Mouse (Mus musculus) gastrocnemius, adult 8-10 months (tissue): ENCODE measurements around the gene Stx4a. TPM values are rescaled to one million over a fixed set of nuclear protein-coding genes. Genes with fewer than 3 reads are reported as not detected.
A peak's percentile ranks its signal among the peaks of the same experiment; 100 is the strongest.
"Not testable (repeated sequence)": the region's sequence is repeated elsewhere in the genome, so short reads cannot be mapped to it uniquely, and the experiment has no call there.

Source experiments
- DNase-seq, 2 experiments: peaks; one replicate each; pipeline ENCODE4 v3.0.0; 2022; ENCODE audit warnings: low spot score in 2 of 2
- total RNA-seq, 4 experiments: library from RNA; stranded (reverse); gene quantifications; 2 replicates each; pipeline ENCODE4 v1.2.4; 2022

Stx4a gene
- total RNA-seq: 10 to 100 TPM; 44.5 to 64.1 (median 50.8) TPM

GRCm38 (mm10) chr7:127824176-127824871, at the start of gene Stx4a, which contains the start of gene Stx1b:
Gene Stx4a, plus strand, starts transcription at chr7:127824294.
Gene Stx1b, minus strand, starts transcription at chr7:127824549.
- no peak for DNase-seq

DNA sequence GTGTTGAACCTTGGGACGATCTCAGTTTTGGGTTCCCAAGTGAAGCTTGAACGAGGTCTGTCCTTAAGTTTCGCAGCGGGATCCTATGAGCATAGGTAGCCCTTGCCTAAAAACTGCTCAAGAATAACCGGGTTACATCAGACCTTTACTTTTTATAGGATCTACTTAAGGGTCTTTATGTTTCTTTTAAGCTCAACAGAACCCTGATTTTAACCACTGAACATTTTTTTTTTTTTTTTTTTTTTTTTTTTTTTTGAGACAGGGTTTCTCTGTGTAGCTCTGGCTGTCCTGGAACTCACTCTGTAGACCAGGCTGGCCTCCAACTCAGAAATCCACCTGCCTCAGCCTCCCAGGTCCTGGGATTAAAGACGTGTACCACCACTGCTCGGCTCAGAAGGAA, 48.3 kb upstream of the Stx4a start:
- not testable (repeated sequence) for DNase-seq

DNA sequence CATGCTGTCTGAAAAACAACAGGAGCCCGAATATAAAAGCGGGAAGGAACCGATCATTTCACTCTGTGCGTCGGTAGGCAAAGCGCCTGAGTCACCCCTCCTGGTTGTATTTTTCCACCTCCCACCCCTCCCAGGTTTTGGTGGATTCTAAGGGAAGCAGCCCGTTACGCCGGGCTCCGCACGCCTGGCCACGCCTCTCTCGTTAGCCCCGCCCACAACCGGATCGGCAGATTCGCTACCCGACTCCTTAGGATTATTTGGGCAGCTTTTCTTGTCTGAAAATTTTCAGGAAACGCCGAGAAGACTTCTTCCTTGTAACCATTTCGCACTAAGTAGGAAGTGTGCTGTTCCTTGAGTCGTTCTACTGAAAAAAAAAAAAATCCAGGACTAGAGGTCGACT, 47.7 kb upstream of the Stx4a start, which contains the start of gene Setd1a:
Setd1a (plus strand) TSS at position 245 of the 400 bp plus-strand sequence.
- peak; percentile 68 to 72 for DNase-seq

DNA sequence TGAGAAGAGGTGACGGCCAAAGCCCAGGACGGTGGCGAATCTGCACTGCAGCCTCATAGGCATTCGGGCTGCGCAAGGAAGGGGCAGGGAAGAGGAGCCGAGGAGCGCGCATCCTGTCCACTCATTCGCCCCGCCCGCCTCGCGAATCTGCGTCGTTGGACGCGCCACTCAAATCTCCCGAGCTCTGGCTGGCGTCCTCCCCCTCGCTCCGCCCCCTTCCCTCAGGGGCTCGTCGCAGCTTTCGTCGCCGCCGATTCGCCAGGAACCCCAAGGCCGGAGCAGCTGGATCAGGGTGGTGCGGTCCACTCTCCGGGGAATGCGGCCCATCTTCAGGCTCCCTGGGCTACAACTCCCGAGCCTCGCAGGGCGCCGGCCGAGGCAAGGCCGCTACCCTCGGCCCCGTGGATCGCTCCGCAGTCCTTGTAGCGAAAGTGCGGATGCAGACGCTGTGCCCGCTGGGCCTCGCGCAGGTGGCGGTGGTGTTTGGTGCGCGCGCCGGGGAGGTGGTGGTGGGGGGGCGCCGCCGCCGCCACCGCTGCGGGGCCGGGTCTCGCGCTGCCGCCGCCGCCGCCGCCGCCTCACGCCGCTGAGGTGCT, 47.1 kb upstream of the Stx4a start:
- peak; percentile 94 to 96 for DNase-seq

GRCm38 (mm10) chr7:127777474-127778266, 46.4 kb upstream of the Stx4a start:
- DNase-seq: peak in 1 of 2 experiments; percentile 43

- no peak for DNase-seq
Observed at GRCm38 (mm10) chr7:127778350-127778749, 45.7 kb upstream of the Stx4a start.

DNA sequence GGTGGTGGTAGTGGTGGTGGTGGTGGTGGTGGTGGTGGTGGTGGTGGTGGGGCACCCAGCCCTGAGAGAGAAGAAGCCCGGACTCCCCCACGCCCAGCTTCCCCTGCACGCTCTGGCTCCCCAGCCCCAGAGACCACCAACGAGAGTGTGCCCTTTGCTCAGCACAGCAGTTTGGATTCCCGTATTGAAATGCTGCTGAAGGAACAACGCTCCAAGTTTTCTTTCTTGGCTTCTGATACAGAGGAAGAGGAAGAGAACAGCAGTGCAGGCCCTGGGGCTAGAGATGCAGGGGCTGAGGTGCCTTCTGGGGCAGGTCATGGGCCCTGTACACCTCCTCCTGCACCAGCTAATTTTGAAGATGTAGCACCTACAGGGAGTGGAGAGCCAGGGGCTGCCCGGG, 38.8 kb upstream of the Stx4a start, which contains the start of gene Gm49388:
Gm49388 (plus strand) TSS at position 301 of the 400 bp plus-strand sequence.
- DNase-seq: no peak

DNA sequence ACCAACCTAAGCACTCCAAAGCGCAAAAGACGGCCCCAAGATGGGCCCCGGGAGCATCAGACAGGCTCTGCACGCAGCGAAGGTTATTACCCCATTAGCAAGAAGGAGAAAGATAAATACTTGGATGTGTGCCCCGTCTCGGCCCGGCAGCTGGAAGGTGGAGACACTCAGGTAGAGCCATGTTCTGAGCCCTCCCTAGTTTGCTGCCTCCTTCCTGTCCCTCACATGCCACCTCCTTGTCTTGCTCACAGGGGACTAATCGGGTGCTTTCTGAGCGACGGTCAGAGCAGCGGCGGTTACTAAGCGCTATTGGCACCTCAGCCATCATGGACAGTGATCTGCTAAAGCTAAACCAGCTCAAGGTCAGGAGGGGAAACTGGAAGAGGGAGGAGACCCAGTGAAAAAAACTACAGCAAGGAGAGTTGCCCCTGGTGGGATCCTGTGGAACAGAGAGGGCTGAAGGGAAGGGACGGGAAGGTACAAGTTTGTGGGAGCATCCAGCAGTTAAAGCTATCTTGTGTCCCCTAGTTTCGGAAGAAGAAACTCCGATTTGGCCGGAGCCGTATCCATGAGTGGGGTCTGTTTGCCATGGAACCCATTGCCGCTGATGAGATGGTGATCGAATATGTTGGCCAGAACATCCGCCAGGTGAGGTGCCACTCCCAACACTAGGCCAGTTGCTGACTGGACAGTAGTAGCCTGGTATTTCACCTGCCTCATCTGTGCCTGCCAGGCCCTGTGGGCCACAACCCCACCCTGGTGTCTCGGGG, 26.8 kb upstream of the Stx4a start:
- no peak for DNase-seq

DNA sequence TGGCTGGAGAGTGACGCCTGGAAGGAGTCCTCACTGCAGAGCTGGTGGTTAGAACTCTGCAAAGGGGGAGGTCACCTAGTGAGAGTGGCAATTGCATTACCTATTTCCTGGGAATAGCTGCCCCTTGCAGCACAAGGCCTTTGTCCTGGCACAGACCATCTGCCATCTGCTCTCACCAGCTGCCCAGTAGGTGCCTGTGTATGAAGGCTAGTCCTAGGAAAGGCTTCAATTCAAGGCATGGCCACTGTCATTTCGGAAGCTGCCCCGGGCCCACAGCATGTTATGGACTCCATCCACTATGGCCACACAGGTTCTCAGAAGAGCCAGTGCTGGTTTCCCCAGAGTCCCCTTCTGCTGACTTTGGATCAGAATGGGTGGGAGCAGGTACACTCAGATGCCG, 25.5 kb upstream of the Stx4a start:
- DNase-seq: no peak

- no peak for DNase-seq
Observed at GRCm38 (mm10) chr7:127799211-127799610, 24.9 kb upstream of the Stx4a start.

DNA sequence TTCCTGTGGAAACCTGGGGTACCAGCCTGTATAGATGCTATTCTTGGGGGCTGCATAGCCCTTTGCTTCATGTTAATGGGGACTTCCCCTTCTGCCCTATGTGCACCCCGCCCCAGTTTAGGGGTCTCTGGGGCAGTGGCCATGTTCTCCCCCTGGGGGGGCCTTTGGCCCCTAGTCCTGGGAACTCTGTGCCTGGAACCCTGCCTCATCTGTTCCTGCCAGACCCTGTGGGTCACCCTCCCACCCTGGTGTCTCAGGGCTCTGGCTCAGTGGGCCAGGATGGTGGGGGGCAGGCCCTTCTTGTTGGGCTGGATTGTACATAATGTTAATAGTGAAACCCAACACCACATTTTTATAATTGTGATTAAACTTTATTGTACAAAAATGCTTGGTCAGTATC, 24.4 kb upstream of the Stx4a start:
- no peak for DNase-seq

DNA sequence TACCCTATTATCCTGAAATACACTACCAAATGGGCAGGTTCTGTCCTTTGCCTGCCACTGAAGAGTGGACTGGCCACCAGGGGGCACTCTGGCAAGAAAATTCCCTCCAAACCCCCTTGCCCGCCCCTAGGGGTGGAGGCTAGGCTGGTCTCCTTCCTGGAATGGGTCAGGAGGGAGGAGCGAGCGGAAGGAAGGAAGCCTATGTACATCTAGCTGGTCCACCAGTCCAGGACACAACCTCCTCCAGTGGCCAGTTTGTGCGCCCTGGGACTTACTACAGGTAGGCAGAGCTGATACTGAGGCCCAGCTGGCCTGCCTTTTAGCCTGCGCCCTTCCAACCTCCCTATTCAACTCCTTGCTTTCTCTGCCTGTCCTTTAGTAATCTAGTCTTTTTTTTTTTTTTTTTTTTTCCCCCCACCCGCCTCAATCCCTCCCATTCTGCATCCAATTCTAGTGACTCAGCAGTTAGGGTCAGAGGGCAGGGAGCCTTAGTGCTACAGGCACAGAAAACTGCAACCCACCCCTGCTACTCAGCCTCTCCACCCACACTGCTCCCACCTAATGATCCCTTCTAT, 23.6 kb upstream of the Stx4a start, which contains the start of gene Hsd3b7:
Hsd3b7 (plus strand) TSS at position 170 of the 575 bp plus-strand sequence.
- DNase-seq: peak; percentile 85 to 87

GRCm38 (mm10) chr7:127801010-127801621, 23.0 kb upstream of the Stx4a start:
- DNase-seq: no peak

DNA sequence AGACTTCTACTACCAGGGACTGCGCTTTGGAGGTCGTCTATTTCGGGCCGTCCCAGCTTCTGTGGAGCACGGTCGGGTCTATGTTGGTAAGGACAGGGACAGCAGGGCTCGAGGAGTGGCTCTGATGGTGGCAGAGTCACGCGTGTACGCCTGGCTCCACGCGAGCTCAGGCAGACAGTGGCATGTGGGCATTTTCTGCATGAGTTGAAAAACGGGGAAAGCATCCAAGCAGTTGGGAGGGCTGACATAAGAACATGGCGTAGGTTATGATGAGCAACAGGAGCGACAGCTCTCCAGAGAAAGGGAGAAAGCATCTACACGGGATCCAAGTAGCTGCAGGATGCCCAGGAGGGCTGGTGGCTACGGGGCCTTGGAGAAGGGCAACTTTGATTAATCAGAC, 21.8 kb upstream of the Stx4a start:
- DNase-seq: no peak

- DNase-seq: no peak
Observed at GRCm38 (mm10) chr7:127808821-127809220, 15.3 kb upstream of the Stx4a start.

GRCm38 (mm10) chr7:127809846-127810245, 14.2 kb upstream of the Stx4a start:
- no peak for DNase-seq

DNA sequence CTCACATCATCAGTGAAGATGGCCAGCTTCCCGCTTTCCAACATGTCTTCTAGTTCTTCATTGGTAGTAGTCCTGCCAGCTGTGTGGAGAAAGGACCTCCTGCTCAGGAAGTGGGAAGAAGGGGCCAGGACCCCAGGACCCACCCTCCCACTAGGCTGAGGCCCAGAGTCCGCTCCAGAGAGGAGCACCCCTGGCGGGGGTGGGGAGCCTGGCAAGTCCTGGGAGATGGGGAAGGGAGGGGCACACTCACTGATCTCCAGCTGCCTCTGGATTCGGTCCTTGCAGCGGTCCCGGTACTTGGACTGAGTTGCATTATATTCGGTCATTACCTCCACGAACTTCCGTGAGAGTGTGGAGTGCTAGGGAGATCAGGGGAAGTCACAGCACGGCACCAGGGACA, 13.4 kb upstream of the Stx4a start:
- DNase-seq: no peak

DNA sequence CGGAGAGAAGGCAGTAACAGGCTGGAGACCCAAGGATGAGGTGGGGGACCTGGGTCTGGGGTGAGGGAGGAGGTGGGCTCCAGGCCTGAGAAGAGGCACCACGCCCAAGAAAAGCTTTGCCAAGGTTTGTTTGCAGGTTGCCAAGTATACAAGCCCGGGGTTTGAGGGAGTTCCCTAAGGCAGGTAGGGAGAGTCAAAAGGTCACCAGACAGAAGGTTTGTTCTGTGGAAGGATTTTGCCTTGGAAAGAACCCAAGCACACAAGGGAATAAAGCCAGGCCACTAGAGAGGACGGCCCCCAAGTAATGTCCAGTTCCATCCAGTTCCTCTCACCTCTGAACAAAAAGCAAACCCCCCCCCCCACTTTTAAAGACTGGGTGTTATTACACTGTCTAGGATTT, 12.9 kb upstream of the Stx4a start:
- DNase-seq: no peak

GRCm38 (mm10) chr7:127812292-127812691, 11.8 kb upstream of the Stx4a start:
- no peak for DNase-seq

DNA sequence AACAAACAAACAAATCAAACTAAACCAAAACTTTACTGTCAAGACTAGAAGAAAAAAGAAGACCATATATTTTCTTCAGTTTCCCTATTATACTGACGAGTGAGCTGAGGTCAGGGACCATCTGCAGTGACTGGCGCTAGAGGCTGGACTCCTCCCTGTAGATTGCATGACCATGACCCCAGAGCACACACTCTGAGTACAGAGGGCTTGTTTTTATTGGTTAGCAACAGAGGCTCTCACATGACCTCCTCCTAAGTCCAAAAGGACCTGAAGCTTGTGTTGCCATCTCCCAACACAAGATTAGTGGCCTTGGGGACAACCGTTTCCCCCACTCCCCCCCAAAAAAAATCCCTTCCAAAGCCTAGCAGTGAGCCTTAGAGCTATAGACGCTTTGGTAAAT, 10.3 kb upstream of the Stx4a start:
- no peak for DNase-seq
